Comparison of ENCODE assay signal across 8 mouse cellular contexts in genomic region chr10:61175442-61176204, GRCm38 (mm10). TPM values are rescaled to one million over a fixed set of nuclear protein-coding genes. Genes with fewer than 3 reads are reported as not detected.
DNase-seq lines count a peak whose midpoint lies in the region; ATAC-seq and TF ChIP-seq lines count a peak whose summit lies in the region.

No protein-coding gene starts in this region.

- peak overlapping the region; percentile 20; the same call in 1 of the 2 replicates for H3K27ac ChIP-seq in lung, embryonic 16.5 days (ENCODE audit: low read length)
- H3K27ac ChIP-seq in forebrain, embryonic 13.5 days: no peak overlapping the region
- no peak overlapping the region for H3K27ac ChIP-seq in intestine, postnatal 0 days (ENCODE audit: low read depth, low read length)
- no peak overlapping the region for H3K27ac ChIP-seq in stomach, embryonic 16.5 days (ENCODE audit: low read length)

- H3K4me1 ChIP-seq in lung, embryonic 16.5 days (replicated peaks; ENCODE audit: control insufficient read depth, insufficient read depth, low read length): peaks cover 9% of the 10 kb centered on the region
- no peaks in the 10 kb centered on the region for H3K4me1 ChIP-seq in lung, adult 2 months (ENCODE audit: control insufficient read depth, insufficient read depth, low read length)
- H3K4me1 ChIP-seq in forebrain, embryonic 13.5 days: no peaks in the 10 kb centered on the region
- no peaks in the 10 kb centered on the region for H3K4me1 ChIP-seq in intestine, postnatal 0 days (replicated peaks; ENCODE audit: control insufficient read depth, insufficient read depth, low read length)
- H3K4me1 ChIP-seq in stomach, embryonic 16.5 days (ENCODE audit: control insufficient read depth, insufficient read depth, low read length): 0 out of 2 replicates have a peak, but pooled peaks cover 4% of the 10 kb centered on the region

- 12% methylated on average over 24 of the region's 24 CpGs for WGBS in lung, embryonic 16.5 days
- 12% methylated on average over 24 of the region's 24 CpGs for WGBS in lung, adult 2 months
- WGBS in forebrain, embryonic 13.5 days: 18% methylated on average over 24 of the region's 24 CpGs
- WGBS in intestine, postnatal 0 days: 15% methylated on average over 24 of the region's 24 CpGs
- WGBS in stomach, embryonic 16.5 days: 15% methylated on average over 24 of the region's 24 CpGs

- DNase-seq in lung, adult 2 months: no peak
- DNase-seq in c-Kit-positive CD71-positive TER-119-positive erythroid progenitor cells, embryonic 14.5 days (ENCODE audit: low spot score): peak; percentile 27
- DNase-seq in lung, postnatal 36 days: peak; percentile 17
- DNase-seq in urinary bladder, postnatal 36 days (ENCODE audit: low spot score in 2 of 2): no peak

- no peaks in the 10 kb centered on the region for H3K36me3 ChIP-seq in lung, embryonic 16.5 days (ENCODE audit: control insufficient read depth, insufficient read depth, low read length)
- H3K36me3 ChIP-seq in forebrain, embryonic 13.5 days (ENCODE audit: poor library complexity, severe bottlenecking): no peaks in the 10 kb centered on the region
- H3K36me3 ChIP-seq in intestine, postnatal 0 days (ENCODE audit: control insufficient read depth, insufficient read depth): no peaks in the 10 kb centered on the region
- no peaks in the 10 kb centered on the region for H3K36me3 ChIP-seq in stomach, embryonic 16.5 days (ENCODE audit: control insufficient read depth, insufficient read depth, low read length)

- H3K9me3 ChIP-seq in lung, embryonic 16.5 days (ENCODE audit: control insufficient read depth, low read length): no peaks in the 10 kb centered on the region
- no peaks in the 10 kb centered on the region for H3K9me3 ChIP-seq in forebrain, embryonic 13.5 days (replicated peaks)
- no peaks in the 10 kb centered on the region for H3K9me3 ChIP-seq in intestine, postnatal 0 days (ENCODE audit: control insufficient read depth)
- H3K9me3 ChIP-seq in stomach, embryonic 16.5 days (replicated peaks; ENCODE audit: control insufficient read depth, low read length): no peaks in the 10 kb centered on the region

- peak overlapping the region; percentile 28 for H3K9ac ChIP-seq in lung, embryonic 16.5 days (ENCODE audit: low read length)
- no peak overlapping the region for H3K9ac ChIP-seq in forebrain, embryonic 13.5 days
- no peak overlapping the region for H3K9ac ChIP-seq in intestine, postnatal 0 days (ENCODE audit: low read depth, low read length)
- H3K9ac ChIP-seq in stomach, embryonic 16.5 days (ENCODE audit: low read length): no peak overlapping the region

- TF ChIP-seq CTCF in lung, adult 2 months (IDR thresholded peaks at IDR 0.05; ENCODE audit: insufficient read depth, low read length): no peak
- peak; percentile 69 for TF ChIP-seq CTCF in intestine, postnatal 0 days (IDR thresholded peaks at IDR 0.05; ENCODE audit: low read depth)

- no peak for TF ChIP-seq POLR2A in lung, adult 2 months (IDR thresholded peaks at IDR 0.05; ENCODE audit: borderline replicate concordance, extremely low read depth, low read depth, low read length)

- peak; percentile 37 for ATAC-seq in lung, embryonic 16.5 days (ENCODE audit: low read depth)
- ATAC-seq in forebrain, embryonic 13.5 days: no peak
- ATAC-seq in intestine, postnatal 0 days: no peak
- peak; percentile 66; the same call in 1 of the 2 replicates for ATAC-seq in stomach, embryonic 16.5 days (ENCODE audit: insufficient read depth, low FRiP score)

- H3K27me3 ChIP-seq in lung, embryonic 16.5 days (ENCODE audit: control insufficient read depth, insufficient read depth, low read depth, low read length): no peaks in the 10 kb centered on the region; the same call in 1 of the 2 replicates
- no peaks in the 10 kb centered on the region for H3K27me3 ChIP-seq in forebrain, embryonic 13.5 days
- peaks cover 10% of the 10 kb centered on the region; the same call in 1 of the 2 replicates for H3K27me3 ChIP-seq in intestine, postnatal 0 days (replicated peaks; ENCODE audit: control insufficient read depth, insufficient read depth, low read length)
- H3K27me3 ChIP-seq in stomach, embryonic 16.5 days (ENCODE audit: control insufficient read depth, insufficient read depth, low read length): no peaks in the 10 kb centered on the region

- peak overlapping the region; percentile 12; the same call in 1 of the 2 replicates for H3K4me3 ChIP-seq in lung, embryonic 16.5 days (ENCODE audit: low read length)
- no peak overlapping the region for H3K4me3 ChIP-seq in lung, adult 2 months (replicated peaks; ENCODE audit: extremely low read depth, low read depth, low read length)
- H3K4me3 ChIP-seq in forebrain, embryonic 13.5 days: no peak overlapping the region
- no peak overlapping the region; the same call in 1 of the 2 replicates for H3K4me3 ChIP-seq in intestine, postnatal 0 days (ENCODE audit: low read depth, low read length)
- no peak overlapping the region for H3K4me3 ChIP-seq in stomach, embryonic 16.5 days (replicated peaks; ENCODE audit: low read length)

- H3K4me2 ChIP-seq in lung, embryonic 16.5 days (ENCODE audit: low read depth, low read length): peak overlapping the region; percentile 41
- H3K4me2 ChIP-seq in forebrain, embryonic 13.5 days: peak overlapping the region; percentile 35
- H3K4me2 ChIP-seq in intestine, postnatal 0 days (replicated peaks; ENCODE audit: low read depth): peak overlapping the region; percentile 30
- H3K4me2 ChIP-seq in stomach, embryonic 16.5 days (ENCODE audit: low read depth, low read length): peak overlapping the region; percentile 36

RNA-seq across cellular contexts. Expression of gene Tbata, which starts 3.9 kb away (rescaled TPM):
- 7.5 and 20.5 TPM in 2 replicates for polyA plus RNA-seq in lung, embryonic 16.5 days (2015; fragmentation: Nextera tagmentation; extraction: Ambion mirVana)
- 3.8 and 4.1 TPM in 2 replicates for polyA plus RNA-seq in lung, adult 2 months (2012; rRNA removed)
- polyA plus RNA-seq in forebrain, embryonic 13.5 days (2015; fragmentation: Nextera tagmentation; extraction: Ambion mirVana): 0.85 and 1.3 TPM in 2 replicates
- not detected in 2 replicates for polyA plus RNA-seq in intestine, postnatal 0 days (2015; fragmentation: Nextera tagmentation; extraction: Ambion mirVana)
- polyA plus RNA-seq in stomach, embryonic 16.5 days (2015; fragmentation: Nextera tagmentation; extraction: Ambion mirVana): not detected in 2 replicates

RNA-seq across cellular contexts. Expression of gene Sgpl1, which starts 28.1 kb away (rescaled TPM):
- polyA plus RNA-seq in lung, embryonic 16.5 days (2015; fragmentation: Nextera tagmentation; extraction: Ambion mirVana): 56.4 and 56.9 TPM in 2 replicates
- polyA plus RNA-seq in lung, adult 2 months (2012; rRNA removed): 19.0 and 29.2 TPM in 2 replicates
- 53.5 and 62.3 TPM in 2 replicates for polyA plus RNA-seq in forebrain, embryonic 13.5 days (2015; fragmentation: Nextera tagmentation; extraction: Ambion mirVana)
- 119 and 135 TPM in 2 replicates for polyA plus RNA-seq in intestine, postnatal 0 days (2015; fragmentation: Nextera tagmentation; extraction: Ambion mirVana)
- 52.8 and 52.9 TPM in 2 replicates for polyA plus RNA-seq in stomach, embryonic 16.5 days (2015; fragmentation: Nextera tagmentation; extraction: Ambion mirVana)

Comparison
In these comparisons a context has a peak if more than half of its experiments do, and no peak if none do; other contexts are left out.
1. DNase-seq: peak in c-Kit-positive CD71-positive TER-119-positive erythroid progenitor cells, embryonic 14.5 days (single experiment) and lung, postnatal 36 days (single experiment); none in lung, adult 2 months (single experiment) and urinary bladder, postnatal 36 days (0 of 2).
2. ATAC-seq: peak in lung, embryonic 16.5 days (single experiment) and stomach, embryonic 16.5 days (single experiment); none in forebrain, embryonic 13.5 days (single experiment) and intestine, postnatal 0 days (single experiment).
3. Peak in every context shown above with its lines, with median percentiles within 50 percentile points of each other: H3K4me2 ChIP-seq.